18 mouse cellular contexts compared by ENCODE assay signal in genomic region chr8:12041662-12042061, GRCm38 (mm10).
A peak's percentile ranks its signal among the peaks of the same experiment; 100 is the strongest.
DNase-seq lines count a peak whose midpoint lies in the region; ATAC-seq lines count a peak whose summit lies in the region.
"Had no signal": no experiment of that assay in that cellular context is flagged by ENCODE, and none has a peak within 500 bp of the region (broad histone marks: within the 10 kb centered on the region; RNA-seq: fewer than 3 reads in every experiment).

No protein-coding gene starts in this region.

- H3K9ac ChIP-seq in heart, embryonic 13.5 days: no peak overlapping the region
- H3K9ac ChIP-seq in neural tube, embryonic 13.5 days: no peak overlapping the region
- no peak overlapping the region for H3K9ac ChIP-seq in lung, embryonic 16.5 days (ENCODE audit: low read length)
- H3K9ac ChIP-seq: limb, embryonic 13.5 days had no signal

- H3K4me1 ChIP-seq in heart, embryonic 13.5 days: peaks cover 26% of the 10 kb centered on the region
- 0 out of 2 replicates have a peak, but pooled peaks cover 5% of the 10 kb centered on the region for H3K4me1 ChIP-seq in neural tube, embryonic 13.5 days (replicated peaks)
- no peaks in the 10 kb centered on the region for H3K4me1 ChIP-seq in lung, embryonic 16.5 days (replicated peaks; ENCODE audit: control insufficient read depth, insufficient read depth, low read length)

- WGBS in heart, embryonic 13.5 days: 44% methylated on average over 6 of the region's 6 CpGs
- 59% methylated on average over 6 of the region's 6 CpGs for WGBS in neural tube, embryonic 13.5 days
- WGBS in lung, embryonic 16.5 days: 41% methylated on average over 6 of the region's 6 CpGs

- peak overlapping the region; percentile 18 for H3K4me2 ChIP-seq in heart, embryonic 13.5 days
- 0 out of 2 replicates have a peak overlapping the region, but pooled peaks have one; percentile 1 for H3K4me2 ChIP-seq in neural tube, embryonic 13.5 days
- peak overlapping the region; percentile 30 for H3K4me2 ChIP-seq in lung, embryonic 16.5 days (ENCODE audit: low read depth, low read length)
- H3K4me2 ChIP-seq: limb, embryonic 13.5 days had no signal

- H3K9me3 ChIP-seq in heart, embryonic 13.5 days: no peaks in the 10 kb centered on the region
- no peaks in the 10 kb centered on the region for H3K9me3 ChIP-seq in neural tube, embryonic 13.5 days
- H3K9me3 ChIP-seq in lung, embryonic 16.5 days (ENCODE audit: control insufficient read depth, low read length): no peaks in the 10 kb centered on the region
- H3K9me3 ChIP-seq: limb, embryonic 13.5 days had no signal

- DNase-seq in heart, adult 9 months (ENCODE audit: low spot score in 2 of 2): no peak
- DNase-seq in neural tube, embryonic 10.5 days (ENCODE audit: extremely low spot score, low spot score): no peak
- no peak for DNase-seq in urinary bladder, postnatal 25 days (ENCODE audit: low spot score)
- no peak for DNase-seq in gastrocnemius, adult 8-10 months (ENCODE audit: low spot score in 2 of 2)
- DNase-seq: adrenal gland, postnatal 25 days; heart, adult 18-20 months; kidney, postnatal 4 days; layer of hippocampus, postnatal 36 days; spleen, adult 18-20 months; thymus, adult 18-20 months had no signal

- no peaks in the 10 kb centered on the region; the same call in 1 of the 2 replicates for H3K27me3 ChIP-seq in heart, embryonic 13.5 days (replicated peaks)
- H3K27me3 ChIP-seq in neural tube, embryonic 13.5 days: peaks cover 92% of the 10 kb centered on the region
- no peaks in the 10 kb centered on the region for H3K27me3 ChIP-seq in lung, embryonic 16.5 days (ENCODE audit: control insufficient read depth, insufficient read depth, low read depth, low read length)

- peak overlapping the region; percentile 53 for H3K27ac ChIP-seq in heart, embryonic 13.5 days (replicated peaks)
- H3K27ac ChIP-seq in neural tube, embryonic 13.5 days (replicated peaks): no peak overlapping the region
- H3K27ac ChIP-seq in lung, embryonic 16.5 days (ENCODE audit: low read length): peak overlapping the region; percentile 57
- H3K27ac ChIP-seq: limb, embryonic 13.5 days had no signal

- ATAC-seq in heart, embryonic 13.5 days (ENCODE audit: extremely low read depth, insufficient number of reproducible peaks, low FRiP score, low TSS enrichment): no peak
- ATAC-seq in neural tube, embryonic 13.5 days (ENCODE audit: low read depth): no peak
- ATAC-seq in lung, embryonic 16.5 days (ENCODE audit: low read depth): peak; percentile 64
- ATAC-seq in inflammation-experienced regulatory T-cells, adult 6 months: no peak
- ATAC-seq: hindbrain, embryonic 16.5 days; midbrain, embryonic 16.5 days had no signal

- H3K4me3 ChIP-seq in heart, embryonic 13.5 days: no peak overlapping the region
- no peak overlapping the region for H3K4me3 ChIP-seq in neural tube, embryonic 13.5 days
- H3K4me3 ChIP-seq in lung, embryonic 16.5 days (ENCODE audit: low read length): no peak overlapping the region
- H3K4me3 ChIP-seq: erythroblast, embryonic 14.5 days; limb, embryonic 13.5 days had no signal

- H3K36me3 ChIP-seq in heart, embryonic 13.5 days: no peaks in the 10 kb centered on the region
- no peaks in the 10 kb centered on the region for H3K36me3 ChIP-seq in neural tube, embryonic 13.5 days
- H3K36me3 ChIP-seq in lung, embryonic 16.5 days (ENCODE audit: control insufficient read depth, insufficient read depth, low read length): no peaks in the 10 kb centered on the region
- H3K36me3 ChIP-seq: limb, embryonic 13.5 days had no signal
